Mouse (Mus musculus) myocyte (in vitro differentiated cells): ENCODE results near the gene Uqcr10. TPM values are rescaled to one million over a fixed set of nuclear protein-coding genes. Genes with fewer than 3 reads are reported as not detected.

ENCODE experiments used
- H3K27me3 ChIP-seq: one replicate; pipeline ENCODE4 v1.6.1; 2011; ENCODE audit not compliant: control insufficient read depth, insufficient read depth, insufficient read length
- H3K36me3 ChIP-seq: one replicate; pipeline ENCODE4 v1.6.1; 2011; ENCODE audit not compliant: control insufficient read depth, insufficient read depth
- H3K4me2 ChIP-seq: one replicate; pipeline ENCODE4 v1.6.1; 2011; ENCODE audit warnings: low read depth, control low read depth
- H3K4me3 ChIP-seq: one replicate; pipeline ENCODE4 v1.5.1; 2011; ENCODE audit warnings: mild to moderate bottlenecking, control low read depth, moderate library complexity
- H3K79me2 ChIP-seq: one replicate; pipeline ENCODE4 v1.6.1; 2011; ENCODE audit not compliant: control insufficient read depth, insufficient read depth
- H3ac ChIP-seq: one replicate; pipeline ENCODE4 v1.6.1; 2011; ENCODE audit not compliant: control insufficient read depth, insufficient read length
- CEBPB ChIP-seq: IDR thresholded peaks from 2 replicates; pipeline ENCODE4 v1.6.1; 2011; ENCODE audit warnings: mild to moderate bottlenecking, moderate library complexity; ENCODE audit not compliant: poor library complexity, insufficient read depth, severe bottlenecking
- E2F4 ChIP-seq: IDR thresholded peaks from one replicate; pipeline ENCODE4 v1.6.1; 2011; ENCODE audit warnings: mild to moderate bottlenecking, control low read depth, moderate library complexity; ENCODE audit not compliant: insufficient read depth
- MAX ChIP-seq: IDR thresholded peaks from one replicate; pipeline ENCODE4 v1.6.1; 2011; ENCODE audit warnings: low read depth, mild to moderate bottlenecking, control low read depth
- MYOD1 ChIP-seq, 3 experiments: IDR thresholded peaks; one replicate each; pipeline ENCODE4 v1.6.1; 2011; ENCODE audit warnings: control low read depth in 2 of 3, low read depth in 2 of 3, mild to moderate bottlenecking in 2 of 3, moderate library complexity in 1 of 3; ENCODE audit not compliant: insufficient read length in 2 of 3, control insufficient read depth in 1 of 3
- MYOG ChIP-seq, 3 experiments: IDR thresholded peaks; one replicate each; pipeline ENCODE4 v1.6.1; 2011; ENCODE audit warnings: control low read depth in 2 of 3, low read depth in 2 of 3, mild to moderate bottlenecking in 2 of 3; ENCODE audit not compliant: insufficient read length in 2 of 3, control insufficient read depth in 1 of 3, insufficient read depth in 1 of 3
- POLR2A ChIP-seq: IDR thresholded peaks from one replicate; pipeline ENCODE4 v1.6.1; 2011; ENCODE audit warnings: low read depth, mild to moderate bottlenecking, control low read depth, moderate library complexity; ENCODE audit not compliant: insufficient read length
- POLR2AphosphoS2 ChIP-seq: IDR thresholded peaks from one replicate; pipeline ENCODE4 v1.6.1; 2011; ENCODE audit warnings: low read depth, control low read depth; ENCODE audit not compliant: insufficient read length
- REST ChIP-seq: IDR thresholded peaks from one replicate; pipeline ENCODE4 v1.6.1; 2011; ENCODE audit warnings: mild to moderate bottlenecking, control low read depth, moderate library complexity; ENCODE audit not compliant: insufficient read depth, insufficient read length
- SRF ChIP-seq: IDR thresholded peaks from one replicate; pipeline ENCODE4 v1.6.1; 2011; ENCODE audit warnings: low read depth; ENCODE audit not compliant: control insufficient read depth, insufficient read length
- TCF12 ChIP-seq: IDR thresholded peaks from one replicate; pipeline ENCODE4 v1.6.1; 2011; ENCODE audit warnings: mild to moderate bottlenecking, control low read depth; ENCODE audit not compliant: poor library complexity, insufficient read depth, severe bottlenecking
- TCF3 ChIP-seq: IDR thresholded peaks from one replicate; pipeline ENCODE4 v1.6.1; 2011; ENCODE audit warnings: low read depth, control low read depth; ENCODE audit not compliant: insufficient read length
- USF1 ChIP-seq: IDR thresholded peaks from one replicate; pipeline ENCODE4 v1.6.1; 2011; ENCODE audit warnings: low read depth, mild to moderate bottlenecking, control low read depth, moderate library complexity
- polyA plus RNA-seq: library from polyadenylated mRNA; unstranded; fragments of >200 nt; fragmentation: generic; extraction: Trizol; gene quantifications from one replicate; pipeline ENCODE4 v1.2.1, GENCODE M21; 2012; ENCODE audit warnings: missing spikeins

Uqcr10 gene
- polyA plus RNA-seq, 1 experiment, result 1,278 TPM

DNA sequence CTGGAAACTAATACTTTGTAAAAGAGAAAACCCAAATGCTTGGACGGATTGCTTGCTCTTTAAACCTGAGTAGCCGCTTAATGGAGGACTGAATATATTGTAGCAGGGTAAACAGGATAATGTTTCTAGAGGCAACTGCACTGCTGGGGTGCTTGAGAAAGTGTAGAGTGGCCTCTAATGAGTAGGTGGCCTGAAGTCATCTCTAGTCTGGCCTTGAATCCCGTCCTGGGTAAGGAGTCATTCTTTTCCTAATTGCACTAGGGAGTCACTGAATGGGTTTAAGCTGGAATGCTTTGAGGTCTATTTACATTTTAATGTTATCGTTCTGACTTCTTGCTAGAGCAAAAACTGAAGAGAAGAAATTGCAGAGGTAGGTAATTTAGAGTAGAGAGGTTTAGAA, 1.0 kb upstream of the Uqcr10 start:
- peaks cover 10% of the 10 kb centered on the region for H3K36me3 ChIP-seq
- H3K27me3 ChIP-seq, result no peaks in the 10 kb centered on the region
- H3K4me2 ChIP-seq, result peak overlapping the region; percentile 96
- peak overlapping the region; percentile 71 for H3K4me3 ChIP-seq
- peaks cover 20% of the 10 kb centered on the region for H3K79me2 ChIP-seq
- H3ac ChIP-seq, result peak overlapping the region; percentile 95
- TF ChIP-seq TCF3, result no peak
- no peak for TF ChIP-seq POLR2AphosphoS2
- no peak for TF ChIP-seq TCF12
- no peak for TF ChIP-seq E2F4
- no peak for TF ChIP-seq POLR2A

GRCm38 (mm10) chr11:4703688-4704071, 462 bp downstream of the Uqcr10 start:
- TF ChIP-seq TCF12 (no peak), MAX (no peak), POLR2AphosphoS2 (no peak), MYOG (IDR thresholded peaks at IDR 0.05; ENCODE audit: control insufficient read depth in 1 of 3, insufficient read depth in 1 of 3, insufficient read length in 2 of 3, low read depth in 2 of 3) (no peak), TCF3 (no peak), REST (no peak), POLR2A (no peak), MYOD1 (IDR thresholded peaks at IDR 0.05; ENCODE audit: control insufficient read depth in 1 of 3, insufficient read length in 2 of 3, low read depth in 2 of 3) (no peak), USF1 (no peak), SRF (no peak), CEBPB (no peak), E2F4 (no peak)
- H3K36me3 ChIP-seq, result peaks cover 10% of the 10 kb centered on the region
- H3K4me3 ChIP-seq, result peak overlapping the region; percentile 71
- H3K27me3 ChIP-seq, result no peaks in the 10 kb centered on the region
- H3K4me2 ChIP-seq, result peak overlapping the region; percentile 80
- H3K79me2 ChIP-seq, result peaks cover 20% of the 10 kb centered on the region
- H3ac ChIP-seq, result peak overlapping the region; percentile 95

DNA sequence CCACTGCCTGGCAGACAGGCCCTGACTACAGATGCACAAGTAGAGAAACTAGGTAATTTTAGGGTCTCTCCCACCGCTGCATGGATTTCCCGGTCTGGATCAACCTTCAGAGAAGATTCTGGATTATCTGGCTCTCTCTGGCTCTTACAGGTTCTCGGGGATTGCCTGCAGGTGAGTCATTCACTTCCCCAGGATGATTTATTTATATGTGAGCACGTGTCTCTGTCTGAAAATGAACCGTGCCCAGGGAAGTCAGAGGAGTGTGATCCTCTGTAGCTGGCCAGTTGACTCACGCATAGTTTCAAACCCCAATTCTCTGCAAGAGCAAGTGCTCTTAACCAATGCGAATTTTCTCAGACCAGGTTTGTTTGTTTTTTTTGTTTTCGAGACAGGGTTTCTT, 3.4 kb downstream of the Uqcr10 start:
- no peak overlapping the region for H3K4me2 ChIP-seq
- TF ChIP-seq USF1, result peak; percentile 20
- TF ChIP-seq TCF12, result no peak

DNA sequence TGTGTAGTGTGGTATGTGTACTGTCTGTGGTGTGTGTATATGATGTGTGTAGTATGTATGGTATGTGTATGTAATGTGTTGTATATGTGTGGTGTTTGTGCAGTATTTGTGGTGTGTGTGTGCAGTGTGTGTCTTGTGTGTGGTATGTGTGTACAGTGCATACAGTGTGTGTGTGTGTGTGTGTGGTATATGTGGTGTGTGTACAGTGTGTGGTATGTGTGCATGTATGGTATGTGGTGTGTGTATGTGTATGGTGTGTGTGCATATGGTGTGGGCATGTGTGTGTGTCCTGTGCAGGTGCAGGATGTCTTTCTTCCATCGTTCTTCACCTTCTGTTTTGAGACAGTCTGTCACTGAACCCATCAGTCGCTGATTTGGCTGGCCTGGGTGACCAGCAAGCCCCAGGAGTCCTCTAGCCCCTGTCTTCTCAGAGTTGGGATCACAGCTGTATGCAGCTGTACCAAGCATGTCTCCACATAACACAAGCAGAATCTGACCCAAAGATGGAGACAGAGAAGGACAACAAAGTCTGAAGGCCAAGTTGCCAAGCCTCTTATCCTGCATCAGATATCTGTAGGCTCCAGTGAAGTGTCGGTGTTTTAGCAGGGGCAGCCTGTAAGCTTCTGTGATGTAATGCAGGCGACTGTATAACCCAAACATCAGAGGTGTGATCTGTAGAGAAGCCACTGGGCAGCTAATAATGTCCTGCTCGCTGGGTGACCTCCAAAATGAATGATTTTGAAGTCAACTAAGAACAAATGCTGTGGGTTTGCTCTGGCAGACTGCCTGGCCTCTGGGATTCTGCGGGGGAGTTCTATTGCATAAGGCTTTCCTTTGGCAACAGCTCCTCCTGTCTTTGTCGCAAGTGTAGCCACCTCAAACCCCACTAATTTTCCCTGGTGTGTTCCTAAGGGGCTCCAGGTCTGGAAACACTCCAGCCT, 6.8 kb downstream of the Uqcr10 start:
- Histone ChIP-seq H3K36me3 (peaks cover 10% of the 10 kb centered on the region), H3K79me2 (peaks cover 2% of the 10 kb centered on the region), H3K4me3 (no peak overlapping the region), H3ac (no peak overlapping the region), H3K4me2 (peak overlapping the region; percentile 49), H3K27me3 (no peaks in the 10 kb centered on the region)
- TF ChIP-seq TCF12 (no peak), USF1 (no peak), REST (no peak), SRF (no peak), POLR2A (no peak), TCF3 (no peak), MAX (no peak), MYOG (IDR thresholded peaks at IDR 0.05; ENCODE audit: control insufficient read depth in 1 of 3, insufficient read depth in 1 of 3, insufficient read length in 2 of 3, low read depth in 2 of 3) (peak in 1 of 3 experiments; percentile 28), E2F4 (no peak), MYOD1 (IDR thresholded peaks at IDR 0.05; ENCODE audit: control insufficient read depth in 1 of 3, insufficient read length in 2 of 3, low read depth in 2 of 3) (no peak), POLR2AphosphoS2 (no peak), CEBPB (peak; percentile 78)

More for the DNA sequence above, 3.4 kb downstream of the Uqcr10 start:
- H3K79me2 ChIP-seq, result peaks cover 20% of the 10 kb centered on the region
- H3K27me3 ChIP-seq, result no peaks in the 10 kb centered on the region
- H3K4me3 ChIP-seq, result no peak overlapping the region
- no peak overlapping the region for H3ac ChIP-seq
- H3K36me3 ChIP-seq, result peaks cover 10% of the 10 kb centered on the region

GRCm38 (mm10) chr11:4692162-4692561, 12.0 kb downstream of the Uqcr10 start:
- no peak for TF ChIP-seq MYOD1 (IDR thresholded peaks at IDR 0.05; ENCODE audit: control insufficient read depth in 1 of 3, insufficient read length in 2 of 3, low read depth in 2 of 3)
- no peak for TF ChIP-seq REST
- no peak for TF ChIP-seq TCF12
- TF ChIP-seq E2F4, result no peak
- TF ChIP-seq POLR2A, result no peak
- TF ChIP-seq MYOG (IDR thresholded peaks at IDR 0.05; ENCODE audit: control insufficient read depth in 1 of 3, insufficient read depth in 1 of 3, insufficient read length in 2 of 3, low read depth in 2 of 3), result no peak
- TF ChIP-seq SRF, result no peak
- TF ChIP-seq POLR2AphosphoS2, result no peak
- no peak for TF ChIP-seq USF1
- TF ChIP-seq TCF3, result no peak
- TF ChIP-seq CEBPB, result no peak
- Histone ChIP-seq H3K79me2 (no peaks in the 10 kb centered on the region), H3K36me3 (no peaks in the 10 kb centered on the region), H3ac (no peak overlapping the region), H3K4me3 (no peak overlapping the region), H3K4me2 (no peak overlapping the region), H3K27me3 (no peaks in the 10 kb centered on the region)
